Mouse (Mus musculus): ENCODE measurements at regions not wholly inside any gene's neighbourhood (a gene's known extent, or its start where the extent isn't known, plus 50 kb on each side); places are given as distances from the start of the nearest gene placed in this dataset.

GRCm38 (mm10) chr7:82972214-82973006 lies 105.3 kb downstream of the Mex3b start:
- TF ChIP-seq CTCF (IDR thresholded peaks at IDR 0.05; ENCODE audit: borderline replicate concordance, extremely low read depth, insufficient read depth, insufficient read length) (no peak), POLR2A (IDR thresholded peaks at IDR 0.05; ENCODE audit: borderline replicate concordance, extremely low read depth, insufficient read depth, insufficient read length, poor library complexity, severe bottlenecking) (no peak)

All from brain, embryonic 14.5 days (tissue).